Mouse (Mus musculus): Measurements from ENCODE around the gene Rapsn. TPM values are rescaled to one million over a fixed set of nuclear protein-coding genes. Genes with fewer than 3 reads are reported as not detected.

Gene Rapsn
- polyA plus RNA-seq, 1 experiment, result 0.83 TPM

DNA sequence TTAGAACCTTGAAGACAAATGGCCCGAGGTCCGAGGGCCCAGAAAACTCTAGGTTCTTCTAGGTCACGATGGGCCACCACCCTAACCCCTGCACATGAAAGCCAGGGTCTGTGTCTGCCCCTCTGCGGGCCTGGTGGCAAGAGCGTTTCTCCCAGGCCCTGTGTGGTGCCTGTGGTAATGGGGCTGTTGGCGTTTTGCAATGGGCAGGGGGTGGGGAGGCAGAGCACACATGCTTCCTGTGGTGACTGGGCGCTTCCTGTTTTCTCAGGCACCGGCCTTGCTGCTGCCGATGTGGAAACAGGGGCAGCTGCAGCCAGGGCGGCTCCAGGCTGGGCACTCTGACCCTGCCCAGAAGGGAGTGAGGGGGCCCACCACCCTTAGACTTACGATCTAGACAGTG lies 47.4 kb downstream of the Rapsn start:
- no peak for TF ChIP-seq CTCF (IDR thresholded peaks at IDR 0.05; ENCODE audit: borderline replicate concordance, extremely low read depth, insufficient read depth, insufficient read length)
- no peak for TF ChIP-seq POLR2A (IDR thresholded peaks at IDR 0.05; ENCODE audit: borderline replicate concordance, extremely low read depth, insufficient read depth, insufficient read length, poor library complexity, severe bottlenecking)
- no peak for DNase-seq (ENCODE audit: low read depth)

DNA sequence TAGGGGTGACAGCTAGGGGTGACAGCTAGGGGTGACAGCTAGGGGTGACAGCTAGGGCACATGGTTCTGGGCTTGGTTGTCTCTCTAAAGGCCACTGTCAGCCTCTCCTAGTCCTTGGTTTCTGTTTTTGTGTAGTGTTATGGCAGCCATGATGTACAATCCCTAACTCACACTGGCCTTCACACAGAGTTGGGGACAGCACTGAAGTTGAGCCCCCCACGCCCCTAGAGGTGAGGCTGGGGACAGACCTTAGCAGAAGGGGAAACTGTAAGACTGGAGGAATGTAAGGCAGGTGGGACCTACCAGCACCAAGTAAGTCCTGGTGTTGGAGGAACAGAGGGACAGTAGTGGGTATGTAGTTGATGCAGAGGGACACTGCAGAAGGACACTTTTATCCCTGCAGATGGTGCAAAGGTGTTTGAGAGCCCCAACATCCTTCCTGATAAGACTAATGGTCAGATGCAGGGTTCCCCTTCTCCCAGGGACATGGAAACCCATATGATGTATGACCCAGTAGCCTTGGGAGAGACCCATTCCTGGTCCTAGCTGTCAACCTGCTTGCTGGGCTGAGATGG lies 48.0 kb downstream of the Rapsn start:
- TF ChIP-seq POLR2A (IDR thresholded peaks at IDR 0.05; ENCODE audit: borderline replicate concordance, extremely low read depth, insufficient read depth, insufficient read length, poor library complexity, severe bottlenecking), result no peak
- TF ChIP-seq CTCF (IDR thresholded peaks at IDR 0.05; ENCODE audit: borderline replicate concordance, extremely low read depth, insufficient read depth, insufficient read length), result no peak

DNA sequence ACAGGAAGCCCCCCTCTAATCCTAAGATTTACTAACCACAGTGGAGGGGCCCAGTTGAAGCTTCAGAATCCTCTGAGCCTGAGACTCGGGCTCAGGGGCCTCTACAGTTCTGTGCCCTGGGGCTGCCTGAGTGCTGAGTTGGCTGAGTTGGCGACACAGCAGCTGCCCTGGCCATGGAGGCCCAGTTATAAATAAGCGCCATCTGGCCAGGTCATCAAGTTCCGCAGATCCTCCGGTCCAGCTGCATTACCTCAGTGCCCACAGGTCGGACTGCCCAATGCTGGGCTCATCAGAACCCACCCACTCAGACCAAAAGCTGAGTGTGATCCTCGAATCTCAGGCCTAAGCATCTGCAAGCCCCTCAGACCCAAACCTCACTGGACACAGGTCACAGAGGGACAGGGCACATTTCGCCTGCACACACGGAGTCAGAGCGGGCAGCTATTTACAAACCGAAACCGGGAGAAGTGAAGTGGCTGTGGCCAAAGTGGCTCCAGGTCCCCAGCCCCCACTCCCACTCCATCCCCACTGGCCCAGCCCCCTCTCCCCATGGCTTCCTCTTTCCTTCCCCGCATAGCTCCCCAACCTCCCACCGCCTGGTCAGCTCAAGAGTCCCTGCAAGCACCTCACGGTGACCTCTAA lies 48.9 kb downstream of the Rapsn start:
- DNase-seq (ENCODE audit: low read depth), result no peak
- TF ChIP-seq POLR2A (IDR thresholded peaks at IDR 0.05; ENCODE audit: borderline replicate concordance, extremely low read depth, insufficient read depth, insufficient read length, poor library complexity, severe bottlenecking) (no peak), CTCF (IDR thresholded peaks at IDR 0.05; ENCODE audit: borderline replicate concordance, extremely low read depth, insufficient read depth, insufficient read length) (no peak)

More for the DNA sequence above, 48.0 kb downstream of the Rapsn start:
- no peak for DNase-seq (ENCODE audit: low read depth)

DNA sequence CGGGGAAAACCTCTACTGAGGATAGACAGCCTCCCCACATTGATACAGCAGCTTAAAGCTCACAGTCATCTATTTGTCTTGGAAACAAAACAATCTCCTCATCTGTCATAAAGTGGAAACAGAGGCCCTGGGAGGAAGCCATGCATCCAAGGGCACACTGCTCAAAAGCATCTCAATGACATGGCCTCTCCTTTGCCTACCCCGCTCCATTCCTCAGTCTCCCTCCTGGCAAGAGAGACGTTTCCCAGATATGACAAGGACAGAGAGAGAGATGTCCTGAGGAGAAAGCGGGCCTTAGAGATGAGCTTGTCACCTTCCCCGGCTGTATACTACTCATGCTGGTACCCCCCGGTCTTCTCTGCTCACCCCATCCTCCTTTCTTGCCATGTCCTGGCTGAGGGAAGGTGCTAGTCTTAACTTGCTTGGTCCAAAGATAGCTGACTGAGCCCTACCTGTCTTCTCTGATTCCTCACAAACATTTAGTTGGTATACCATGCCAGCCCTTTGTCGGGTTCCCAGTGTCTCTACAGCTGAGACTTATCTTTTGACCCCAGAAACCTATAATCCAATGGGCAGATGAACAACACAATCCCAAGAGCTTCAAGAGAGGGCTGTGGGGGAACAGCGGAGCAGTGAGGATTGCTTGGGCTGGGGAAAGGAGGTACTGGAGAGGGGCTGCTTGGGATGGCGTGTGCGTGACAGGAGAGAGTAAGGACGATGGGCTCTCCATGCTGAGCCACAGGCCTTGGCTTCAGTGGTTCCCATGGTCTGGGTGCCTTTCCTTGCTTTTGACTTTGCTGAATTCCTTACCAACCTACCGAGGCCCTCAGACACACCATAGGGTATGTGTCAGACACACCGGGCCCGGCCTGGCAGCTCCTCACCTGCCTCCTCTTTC lies 50.3 kb downstream of the Rapsn start:
- DNase-seq (ENCODE audit: low read depth), result no peak
- TF ChIP-seq CTCF (IDR thresholded peaks at IDR 0.05; ENCODE audit: borderline replicate concordance, extremely low read depth, insufficient read depth, insufficient read length) (no peak), POLR2A (IDR thresholded peaks at IDR 0.05; ENCODE audit: borderline replicate concordance, extremely low read depth, insufficient read depth, insufficient read length, poor library complexity, severe bottlenecking) (no peak)

DNA sequence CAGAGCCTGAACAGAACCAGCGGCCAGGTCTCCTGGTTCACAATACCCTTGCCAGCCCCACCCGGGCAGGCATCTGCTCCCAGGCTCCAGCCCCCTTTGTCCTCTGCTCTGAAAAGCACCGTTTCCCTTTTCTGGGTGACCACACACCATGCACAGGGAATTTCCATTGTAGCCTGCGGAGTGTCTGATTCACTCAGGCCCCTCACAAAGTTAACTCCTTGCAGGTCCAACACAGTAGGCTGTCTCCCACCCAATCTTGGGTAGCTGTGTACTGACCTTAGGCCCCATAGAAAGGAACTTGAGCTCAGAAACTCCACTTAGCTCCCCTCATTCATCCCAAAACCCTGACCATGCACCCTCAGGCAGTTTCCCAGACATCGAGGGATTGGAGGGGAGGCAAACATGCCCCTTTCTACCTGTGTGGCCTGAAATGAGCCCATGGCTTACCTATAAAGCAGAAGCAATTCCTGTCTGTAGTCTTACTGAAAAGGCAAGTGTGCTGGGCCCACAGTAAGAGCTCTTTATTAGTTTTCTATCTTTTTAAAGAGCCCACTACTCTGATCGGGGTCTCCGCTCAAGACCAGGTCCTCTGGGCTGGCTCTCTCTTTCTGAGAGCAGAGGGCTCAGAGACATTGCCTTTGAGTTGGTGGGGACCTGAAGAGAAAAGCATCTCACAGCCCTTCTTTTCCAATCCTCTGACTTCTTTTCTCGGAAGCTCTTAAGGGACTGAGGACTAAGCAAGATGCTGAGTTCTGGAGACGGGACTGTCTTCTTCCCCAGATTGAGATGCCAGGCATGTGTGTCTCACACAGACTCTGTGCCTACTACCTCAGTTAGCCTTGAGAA lies 51.2 kb downstream of the Rapsn start:
- no peak for DNase-seq (ENCODE audit: low read depth)
- TF ChIP-seq CTCF (IDR thresholded peaks at IDR 0.05; ENCODE audit: borderline replicate concordance, extremely low read depth, insufficient read depth, insufficient read length) (no peak), POLR2A (IDR thresholded peaks at IDR 0.05; ENCODE audit: borderline replicate concordance, extremely low read depth, insufficient read depth, insufficient read length, poor library complexity, severe bottlenecking) (no peak)

DNA sequence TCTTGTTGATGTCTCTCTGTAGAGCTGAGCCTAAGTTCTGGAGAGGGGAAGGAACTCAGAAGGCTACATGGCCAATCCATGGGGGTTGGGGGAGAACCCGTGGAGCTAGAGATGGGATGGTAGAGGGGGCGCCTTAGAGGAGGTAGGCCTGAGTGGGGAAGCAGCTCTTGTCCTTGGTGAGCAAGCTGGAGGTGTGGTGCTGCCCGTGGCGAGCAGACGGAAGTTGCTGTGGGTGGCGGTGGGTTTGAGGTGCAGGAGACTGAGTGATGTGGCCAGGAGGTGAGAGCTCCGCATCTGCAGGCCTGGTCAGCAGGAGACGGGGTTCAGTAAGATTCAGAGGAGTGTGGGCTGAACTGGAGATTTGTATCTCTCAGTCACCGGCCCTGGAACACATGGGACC lies 52.0 kb downstream of the Rapsn start:
- TF ChIP-seq POLR2A (IDR thresholded peaks at IDR 0.05; ENCODE audit: borderline replicate concordance, extremely low read depth, insufficient read depth, insufficient read length, poor library complexity, severe bottlenecking) (no peak), CTCF (IDR thresholded peaks at IDR 0.05; ENCODE audit: borderline replicate concordance, extremely low read depth, insufficient read depth, insufficient read length) (no peak)
- DNase-seq (ENCODE audit: low read depth), result no peak

DNA sequence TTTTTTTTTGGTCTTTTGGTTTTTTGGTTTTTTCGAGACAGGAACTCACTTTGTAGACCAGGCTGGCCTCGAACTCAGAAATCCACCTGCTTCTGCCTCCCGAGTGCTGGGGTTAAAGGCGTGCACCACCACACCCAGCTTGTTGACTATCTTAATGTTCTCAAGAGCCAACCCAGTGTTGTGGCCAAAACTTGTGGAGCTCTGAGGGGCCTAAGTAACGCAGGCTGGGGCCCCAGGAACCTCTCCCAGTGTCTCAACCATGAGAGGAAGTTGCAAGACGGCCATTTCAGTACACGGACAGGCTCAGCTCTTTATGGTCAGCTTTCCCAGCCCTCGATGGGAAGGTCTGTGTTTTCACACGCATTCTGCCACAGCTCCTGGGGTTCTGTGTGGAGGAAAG lies 53.6 kb downstream of the Rapsn start:
- TF ChIP-seq CTCF (IDR thresholded peaks at IDR 0.05; ENCODE audit: borderline replicate concordance, extremely low read depth, insufficient read depth, insufficient read length) (no peak), POLR2A (IDR thresholded peaks at IDR 0.05; ENCODE audit: borderline replicate concordance, extremely low read depth, insufficient read depth, insufficient read length, poor library complexity, severe bottlenecking) (no peak)
- DNase-seq (ENCODE audit: low read depth), result no peak

DNA sequence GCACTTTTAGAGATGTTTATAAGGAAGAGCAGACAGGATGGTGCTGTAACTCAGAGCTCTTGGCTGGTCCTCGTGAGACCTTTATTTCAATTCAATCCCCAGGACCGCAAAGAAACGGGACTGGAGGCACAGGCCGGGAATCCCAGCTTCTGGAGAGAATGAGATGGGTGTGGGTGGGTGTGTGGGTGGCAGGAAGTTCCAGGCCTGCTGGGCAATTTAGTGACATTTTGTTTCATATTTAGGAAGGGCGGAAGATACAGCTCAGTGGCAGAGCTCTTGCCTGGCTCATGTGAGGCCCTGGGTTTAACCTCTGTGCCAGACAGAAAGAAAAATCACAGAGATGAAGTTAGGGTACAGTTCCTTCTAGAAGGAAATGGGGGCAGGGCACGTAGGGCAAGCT lies 54.8 kb downstream of the Rapsn start:
- no peak for DNase-seq (ENCODE audit: low read depth)
- TF ChIP-seq POLR2A (IDR thresholded peaks at IDR 0.05; ENCODE audit: borderline replicate concordance, extremely low read depth, insufficient read depth, insufficient read length, poor library complexity, severe bottlenecking), result no peak

DNA sequence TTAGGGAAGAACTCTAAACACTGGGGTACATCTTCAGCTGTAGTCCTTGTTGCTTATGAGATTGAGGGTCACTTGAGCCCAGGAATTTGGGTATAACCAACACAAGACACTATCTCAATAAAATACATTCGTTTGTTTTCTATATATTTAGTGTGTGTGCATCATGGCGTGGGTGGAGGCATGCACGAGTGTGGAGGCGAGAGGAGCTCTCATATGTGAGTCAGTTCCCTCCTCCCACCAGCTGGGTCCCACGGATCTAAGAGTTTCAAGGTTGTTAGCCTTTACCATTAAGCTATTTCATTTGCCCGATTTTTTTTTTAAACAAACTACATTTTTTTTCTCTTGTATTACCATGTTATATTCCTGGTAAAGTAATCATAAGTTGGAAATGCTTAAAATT lies 55.4 kb downstream of the Rapsn start:
- TF ChIP-seq CTCF (IDR thresholded peaks at IDR 0.05; ENCODE audit: borderline replicate concordance, extremely low read depth, insufficient read depth, insufficient read length) (no peak), POLR2A (IDR thresholded peaks at IDR 0.05; ENCODE audit: borderline replicate concordance, extremely low read depth, insufficient read depth, insufficient read length, poor library complexity, severe bottlenecking) (no peak)
- DNase-seq (ENCODE audit: low read depth), result no peak

Other genes starting within 250 kb of the Rapsn start
- 145 and 167 TPM in 2 replicates for gene Mtch2, start 188.5 kb upstream of the Rapsn start, polyA plus RNA-seq (2012; rRNA removed)
- gene C1qtnf4, start 149.8 kb upstream of the Rapsn start, polyA plus RNA-seq (2012; rRNA removed), result 165 and 182 TPM in 2 replicates
- 42.3 and 44.8 TPM in 2 replicates for gene Kbtbd4, start 130.9 kb upstream of the Rapsn start, polyA plus RNA-seq (2012; rRNA removed)
- gene Ndufs3, start 130.8 kb upstream of the Rapsn start, polyA plus RNA-seq (2012; rRNA removed), result 144 and 185 TPM in 2 replicates
- 119 and 130 TPM in 2 replicates for gene Celf1, start 95.2 kb upstream of the Rapsn start, polyA plus RNA-seq (2012; rRNA removed)
- 159 and 160 TPM in 2 replicates for gene Psmc3, start 18.4 kb downstream of the Rapsn start, polyA plus RNA-seq (2012; rRNA removed)
- 50.7 and 58.1 TPM in 2 replicates for gene Slc39a13, start 34.8 kb downstream of the Rapsn start, polyA plus RNA-seq (2012; rRNA removed)
- gene Spi1, start 46.8 kb downstream of the Rapsn start, polyA plus RNA-seq (2012; rRNA removed), result 5.1 and 5.3 TPM in 2 replicates
- gene Mybpc3, start 82.5 kb downstream of the Rapsn start, polyA plus RNA-seq (2012; rRNA removed), result 0.03 TPM in 1 of 2 replicates, not detected in the other
- gene Madd, start 148.2 kb downstream of the Rapsn start, polyA plus RNA-seq (2012; rRNA removed), result 71.0 and 107 TPM in 2 replicates
- gene Nr1h3, start 167.2 kb downstream of the Rapsn start, polyA plus RNA-seq (2012; rRNA removed), result 3.3 and 3.9 TPM in 2 replicates
- 33.5 and 41.2 TPM in 2 replicates for gene Acp2, start 167.3 kb downstream of the Rapsn start, polyA plus RNA-seq (2012; rRNA removed)
- 25.2 and 39.5 TPM in 2 replicates for gene Ddb2, start 201.4 kb downstream of the Rapsn start, polyA plus RNA-seq (2012; rRNA removed)
- gene Pacsin3, start 220.3 kb downstream of the Rapsn start, polyA plus RNA-seq (2012; rRNA removed), result 17.0 and 20.7 TPM in 2 replicates
- 29.4 and 40.3 TPM in 2 replicates for gene Arfgap2, start 229.4 kb downstream of the Rapsn start, polyA plus RNA-seq (2012; rRNA removed)